Mouse (Mus musculus): ENCODE measurements around the gene Slc12a9.

- peak; percentile 85 for TF ChIP-seq CTCF (IDR thresholded peaks at IDR 0.05; ENCODE audit: low read depth, low read length)
- no peak for TF ChIP-seq POLR2A (IDR thresholded peaks at IDR 0.05; ENCODE audit: extremely low read depth, insufficient read depth, low read length)
Measured at GRCm38 (mm10) chr5:137290677-137291076, 42.7 kb downstream of the Slc12a9 start.

Measured in liver, adult 2 months (tissue).